Mouse (Mus musculus) gastrocnemius, adult 2 months (tissue): ENCODE results near the gene Cnih3. TPM values are rescaled to one million over a fixed set of nuclear protein-coding genes. Genes with fewer than 3 reads are reported as not detected.

Experiments used
- DNase-seq: peaks from one replicate; pipeline ENCODE4 v3.0.0; 2022
- H3K27ac ChIP-seq: fragments of 200-600 bp; 2 replicates; pipeline ENCODE4 v1.8.1; 2022; ENCODE audit warnings: mild to moderate bottlenecking
- H3K4me3 ChIP-seq: fragments of 200-600 bp; 2 replicates; pipeline ENCODE4 v1.8.1; 2022; ENCODE audit warnings: mild to moderate bottlenecking, moderate library complexity
- CTCF ChIP-seq: fragments of 200-600 bp; IDR thresholded peaks from 2 replicates; pipeline ENCODE4 v1.8.1; 2022; ENCODE audit warnings: antibody characterized with exemption, mild to moderate bottlenecking, moderate library complexity
- intact Hi-C: fragments of 180-260 bp; cut with DNase I; formaldehyde crosslinking; loops from one replicate; pipeline ENCODE4 v1.15.1; 2025
- total RNA-seq, 2 experiments: library from RNA; stranded (reverse); gene quantifications; 2 replicates each; pipeline ENCODE4 v1.2.3; 2021

Cnih3 gene
- total RNA-seq, 2 experiments from 2014 or later = not detected

DNA sequence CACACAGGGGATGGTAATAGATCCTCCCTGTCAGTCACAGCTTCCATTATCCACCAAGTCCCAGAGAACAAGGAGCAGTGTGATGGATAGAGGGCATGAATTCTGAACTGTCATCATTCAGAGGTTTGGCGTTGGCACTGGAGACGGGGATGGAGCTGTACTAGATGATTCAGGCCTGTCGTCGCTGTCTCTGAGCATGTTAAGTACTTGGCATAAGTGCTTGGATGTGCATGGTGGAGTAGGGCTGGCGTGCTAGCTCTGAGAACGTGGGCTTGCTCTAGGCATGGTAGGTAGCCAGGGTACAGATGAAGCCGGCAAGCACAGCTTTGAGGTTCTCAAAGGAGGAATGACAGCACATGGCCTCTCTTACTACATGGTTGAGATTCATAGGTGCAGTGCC is 95.6 kb downstream of the Cnih3 start:
- intact Hi-C loops = no loop called here
- DNase-seq = no peak
- no peak overlapping the region for H3K4me3 ChIP-seq

DNA sequence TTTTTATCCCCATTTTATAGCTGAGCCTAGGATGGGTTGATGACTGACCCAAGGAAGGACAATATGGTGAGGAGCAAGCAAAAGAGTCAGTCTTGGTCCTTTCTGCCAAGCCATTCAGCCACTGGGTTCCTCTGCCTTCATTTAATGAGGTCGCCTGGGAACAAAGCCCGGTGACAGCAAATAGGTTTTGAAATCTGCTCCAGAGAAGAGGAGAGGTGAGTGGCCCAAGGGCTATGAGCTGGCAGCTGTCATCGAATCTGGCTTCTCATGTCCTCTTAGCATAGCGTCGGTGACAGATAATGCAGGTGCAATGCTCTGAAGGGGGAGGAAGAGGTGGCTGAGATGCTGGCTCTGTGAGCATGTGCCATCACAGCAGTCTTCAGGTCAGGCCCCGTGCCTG is 100.7 kb downstream of the Cnih3 start:
- Histone ChIP-seq H3K27ac (no peak overlapping the region), H3K4me3 (no peak overlapping the region)
- DNase-seq = no peak
- TF ChIP-seq CTCF = no peak
- intact Hi-C loops = no loop called here

More for the DNA sequence above, 95.6 kb downstream of the Cnih3 start:
- TF ChIP-seq CTCF = no peak
- no peak overlapping the region for H3K27ac ChIP-seq

GRCm38 (mm10) chr1:181456911-181457310 is 104.5 kb downstream of the Cnih3 start:
- DNase-seq = no peak
- intact Hi-C loops = no loop called here
- Histone ChIP-seq H3K27ac (no peak overlapping the region), H3K4me3 (no peak overlapping the region)
- TF ChIP-seq CTCF = no peak

DNA sequence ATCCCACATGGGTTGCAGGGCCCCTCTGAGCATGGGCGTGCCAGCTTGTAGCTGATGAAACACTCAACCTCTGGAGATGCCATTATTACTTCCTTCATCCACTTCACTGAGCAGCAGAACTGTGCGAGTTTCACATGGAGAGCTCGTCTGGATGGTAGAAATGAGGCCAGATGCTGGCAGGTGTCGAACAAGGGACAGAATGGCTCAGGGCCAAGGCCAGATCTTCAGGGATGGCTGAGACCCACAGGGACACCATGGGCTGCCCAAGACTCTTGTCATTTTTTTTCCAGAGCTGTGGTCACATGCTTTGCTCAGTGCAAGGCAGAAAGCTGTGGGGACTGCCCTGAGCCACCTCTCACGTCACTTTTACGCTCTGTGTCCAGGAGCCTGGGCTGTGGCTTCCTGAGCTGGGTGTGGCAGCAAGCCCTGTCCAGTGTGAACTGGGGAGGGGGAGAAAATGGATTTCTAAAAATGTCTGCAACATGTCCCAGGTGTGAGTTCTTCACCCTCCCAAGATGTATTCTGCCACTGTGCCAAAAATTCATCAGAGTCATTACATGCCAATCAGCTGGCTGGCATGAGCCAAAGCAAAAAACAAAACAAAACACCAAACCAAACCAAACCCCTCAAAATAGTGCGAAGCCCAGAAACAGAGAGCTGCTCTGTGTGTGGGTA is 107.1 kb downstream of the Cnih3 start:
- intact Hi-C loops = no loop called here
- H3K4me3 ChIP-seq = no peak overlapping the region
- DNase-seq = no peak
- no peak overlapping the region for H3K27ac ChIP-seq
- TF ChIP-seq CTCF = no peak

DNA sequence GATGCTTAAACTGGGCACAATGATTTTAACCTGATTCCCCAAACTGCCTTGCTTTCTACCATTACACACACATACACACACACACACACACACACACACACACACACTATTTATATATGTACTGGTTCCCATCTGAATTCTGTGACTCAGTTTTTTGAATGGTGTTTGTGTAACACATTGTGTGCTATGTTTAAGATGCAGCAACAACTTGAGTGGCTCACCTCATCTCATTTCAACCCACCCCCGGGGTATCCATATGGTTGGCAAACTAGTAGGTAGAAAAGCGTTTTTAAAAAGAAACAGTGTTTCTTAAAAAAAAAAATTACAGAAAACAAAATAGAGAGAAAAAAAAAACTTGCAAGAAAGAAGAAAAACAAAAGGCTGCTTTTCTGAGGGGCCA is 107.9 kb downstream of the Cnih3 start:
- Histone ChIP-seq H3K4me3 (no peak overlapping the region), H3K27ac (no peak overlapping the region)
- no peak for TF ChIP-seq CTCF
- DNase-seq = no peak
- intact Hi-C loops = no loop called here

DNA sequence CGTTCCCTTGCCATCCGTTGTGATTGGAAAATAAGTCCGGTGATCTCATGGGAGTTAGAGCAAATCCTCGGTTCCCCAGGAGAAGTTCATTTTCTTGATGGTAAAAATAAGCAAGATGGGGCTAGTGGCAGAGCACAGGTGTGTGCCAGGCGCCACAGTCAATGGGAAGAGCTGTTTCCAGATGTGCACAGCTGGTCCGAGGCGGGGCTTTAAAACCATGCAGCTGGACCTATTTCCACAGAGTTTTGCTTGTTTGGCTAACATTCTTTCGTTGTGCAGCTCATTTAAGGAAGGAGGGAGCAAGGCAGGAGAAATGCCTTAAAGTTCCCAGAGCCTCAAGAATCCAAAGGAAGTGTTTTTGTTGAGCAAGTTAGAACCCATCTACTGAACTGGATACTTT is 109.1 kb downstream of the Cnih3 start:
- no peak for DNase-seq
- no peak overlapping the region for H3K27ac ChIP-seq
- H3K4me3 ChIP-seq = no peak overlapping the region
- intact Hi-C loops = no loop called here
- TF ChIP-seq CTCF = no peak

GRCm38 (mm10) chr1:181462051-181462905 is 109.8 kb downstream of the Cnih3 start:
- no peak overlapping the region for H3K27ac ChIP-seq
- DNase-seq = no peak
- no peak for TF ChIP-seq CTCF
- no peak overlapping the region for H3K4me3 ChIP-seq
- intact Hi-C loops = no loop called here

DNA sequence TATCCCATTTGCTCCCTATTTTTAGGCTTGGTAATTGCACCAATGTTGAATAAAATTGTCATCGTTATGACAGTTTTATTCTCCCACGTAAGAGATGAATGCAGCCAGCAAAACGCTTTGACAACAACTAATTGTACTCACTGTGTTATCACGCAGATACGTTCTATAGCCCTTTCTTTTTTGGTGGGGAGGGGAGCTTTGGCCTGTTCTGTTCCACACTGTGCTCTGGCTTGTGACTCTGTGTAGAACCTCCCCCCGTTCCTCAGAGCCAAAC is 110.4 kb downstream of the Cnih3 start:
- intact Hi-C loops = no loop called here
- no peak overlapping the region for H3K4me3 ChIP-seq
- TF ChIP-seq CTCF = no peak
- DNase-seq = no peak
- H3K27ac ChIP-seq = no peak overlapping the region

GRCm38 (mm10) chr1:181465027-181465426 is 112.6 kb downstream of the Cnih3 start:
- Histone ChIP-seq H3K27ac (no peak overlapping the region), H3K4me3 (no peak overlapping the region)
- peak; percentile 60 for TF ChIP-seq CTCF
- intact Hi-C loops = loop anchor here (5.0 kb wide), 1 partner anchor 82 kb away; no protein-coding TSS in a partner anchor
- peak; percentile 38 for DNase-seq

GRCm38 (mm10) chr1:181466040-181466439 is 113.6 kb downstream of the Cnih3 start:
- TF ChIP-seq CTCF = no peak
- DNase-seq = no peak
- intact Hi-C loops = loop anchor here (5.0 kb wide), 1 partner anchor 81 kb away; no protein-coding TSS in a partner anchor
- Histone ChIP-seq H3K4me3 (no peak overlapping the region), H3K27ac (no peak overlapping the region)

GRCm38 (mm10) chr1:181466601-181467320 is 114.3 kb downstream of the Cnih3 start:
- no peak overlapping the region for H3K27ac ChIP-seq
- no peak for DNase-seq
- intact Hi-C loops = loop anchor here (5.0 kb wide), 1 partner anchor 81 kb away; no protein-coding TSS in a partner anchor

DNA sequence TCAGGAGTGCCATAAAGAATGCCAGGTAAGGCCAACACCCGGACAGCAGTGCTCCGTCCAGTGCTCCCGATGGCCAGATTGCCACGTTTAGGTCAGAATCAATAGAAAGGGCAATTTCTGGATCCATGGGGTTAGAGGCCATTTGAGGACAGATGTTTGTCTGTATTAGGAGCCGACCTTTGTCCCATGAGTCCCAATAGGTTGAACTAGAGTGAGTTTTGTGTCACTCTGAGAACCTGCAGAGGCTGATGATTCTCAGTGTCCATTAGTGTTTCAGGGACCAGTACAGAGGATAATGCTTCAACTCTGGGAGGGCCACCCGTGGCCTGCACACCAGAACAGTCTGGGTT is 114.9 kb downstream of the Cnih3 start:
- Histone ChIP-seq H3K27ac (no peak overlapping the region), H3K4me3 (no peak overlapping the region)
- intact Hi-C loops = loop anchor here (5.0 kb wide), 1 partner anchor 80 kb away; no protein-coding TSS in a partner anchor
- DNase-seq = no peak
- TF ChIP-seq CTCF = no peak

More at GRCm38 (mm10) chr1:181466601-181467320, 114.3 kb downstream of the Cnih3 start:
- no peak overlapping the region for H3K4me3 ChIP-seq
- TF ChIP-seq CTCF = no peak

DNA sequence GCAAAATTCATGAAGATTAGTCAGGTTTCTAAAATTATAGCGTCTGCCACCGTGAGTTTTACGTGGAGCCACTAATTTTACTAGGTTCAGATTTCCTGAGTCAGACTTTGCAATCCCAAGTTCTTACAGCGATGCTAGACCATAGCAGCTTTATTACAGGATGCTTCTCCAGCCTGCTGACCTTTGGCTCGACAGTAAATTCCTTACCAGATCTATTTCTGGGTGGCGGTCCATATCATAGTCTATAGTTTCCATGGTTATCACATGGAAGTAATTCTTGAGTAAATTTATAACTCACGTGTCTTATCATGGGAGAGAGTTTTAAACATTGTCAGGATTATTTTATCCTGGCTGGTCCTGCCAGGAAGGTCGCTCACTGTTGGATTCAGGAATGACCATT is 117.0 kb downstream of the Cnih3 start:
- DNase-seq = no peak
- intact Hi-C loops = loop anchor here (5.0 kb wide), 1 partner anchor 78 kb away; no protein-coding TSS in a partner anchor
- Histone ChIP-seq H3K4me3 (no peak overlapping the region), H3K27ac (no peak overlapping the region)
- no peak for TF ChIP-seq CTCF
